Mouse (Mus musculus): ENCODE data around the gene Pde3a.

Gene Pde3a

DNA sequence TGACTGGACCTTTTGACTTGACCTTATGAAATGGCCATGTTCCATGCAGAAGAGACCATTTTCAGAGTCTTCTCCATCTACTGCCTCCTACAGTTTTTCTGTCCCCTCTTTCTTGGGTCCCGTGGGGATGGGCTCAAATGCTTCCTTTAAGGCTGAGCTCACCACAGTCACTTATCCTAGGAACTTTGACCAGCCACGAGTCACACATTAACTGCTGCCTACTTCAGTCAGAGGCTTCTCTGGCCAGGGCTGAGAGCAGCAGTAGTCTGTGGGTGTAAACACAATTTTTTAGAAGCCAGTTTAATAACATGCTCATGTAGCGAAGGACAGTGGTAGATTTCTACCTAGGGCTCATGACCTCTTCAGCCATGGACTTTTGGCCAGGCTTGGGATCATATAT, 79.0 kb downstream of the Pde3a start:
- DNase-seq (ENCODE audit: low spot score), result no peak

DNA sequence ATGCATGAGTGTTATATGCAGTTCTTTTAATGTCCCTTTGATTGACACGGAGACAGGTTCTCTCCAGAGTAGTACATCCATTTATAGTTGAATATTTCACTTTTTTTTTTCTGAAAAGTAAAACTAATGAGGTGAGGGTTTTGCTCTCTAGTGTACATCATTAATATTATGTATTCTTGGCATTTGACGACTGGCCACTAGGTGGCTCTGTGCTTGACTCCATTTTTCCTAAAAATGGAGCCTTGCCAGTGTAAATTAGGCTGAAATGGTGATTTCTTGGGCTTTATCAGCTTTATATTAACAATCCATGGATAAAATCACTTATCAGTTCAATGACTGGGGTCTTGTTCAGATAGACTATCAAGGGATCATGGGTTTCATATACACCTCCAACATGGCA, 82.4 kb downstream of the Pde3a start:
- DNase-seq (ENCODE audit: low spot score), result no peak

GRCm38 (mm10) chr6:141332613-141333165, 83.6 kb downstream of the Pde3a start:
- DNase-seq (ENCODE audit: low spot score), result no peak

DNA sequence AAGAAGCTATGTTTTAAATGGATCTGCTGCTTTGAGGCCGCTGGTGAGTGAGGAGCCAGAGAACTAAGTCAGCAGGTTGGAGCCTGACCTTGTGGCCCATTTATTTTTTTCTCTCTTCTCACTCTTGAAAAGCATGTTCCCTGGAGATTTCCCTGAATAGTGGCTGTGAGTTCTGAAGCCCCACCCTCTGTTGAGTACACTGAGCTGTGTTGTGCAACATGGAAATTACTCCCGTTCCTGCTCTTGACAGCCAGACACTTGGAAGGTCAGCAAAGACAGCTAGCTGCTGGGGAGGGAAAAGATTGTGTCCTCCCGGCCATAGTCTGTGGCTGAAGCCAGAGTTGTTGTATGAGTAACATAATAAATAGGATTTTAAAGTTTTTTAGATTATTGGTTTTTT, 84.2 kb downstream of the Pde3a start:
- no peak for DNase-seq (ENCODE audit: low spot score)

GRCm38 (mm10) chr6:141335878-141336277, 86.8 kb downstream of the Pde3a start:
- DNase-seq (ENCODE audit: low spot score), result no peak

DNA sequence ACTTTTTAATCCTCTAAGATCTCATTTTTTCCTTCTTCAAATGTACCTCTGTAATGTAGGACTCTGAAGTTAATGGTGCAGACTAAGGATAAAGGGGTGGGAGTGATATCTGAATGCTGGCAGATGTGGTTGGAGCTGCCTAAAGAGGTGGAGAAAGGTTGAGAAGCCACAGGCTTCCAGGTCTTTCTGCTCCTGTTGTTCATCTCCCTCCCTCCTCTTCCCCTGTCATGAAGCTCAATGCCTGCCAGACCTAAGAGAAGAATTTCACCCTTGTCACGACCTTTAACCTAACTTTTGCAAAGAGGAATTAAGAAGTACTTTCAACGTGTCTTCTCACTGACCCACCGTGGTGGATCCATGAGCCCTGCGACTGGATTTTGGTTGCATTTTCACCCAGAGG, 87.4 kb downstream of the Pde3a start:
- no peak for DNase-seq (ENCODE audit: low spot score)

- DNase-seq (ENCODE audit: low spot score), result no peak
These were observed 88.6 kb downstream of the Pde3a start for GRCm38 (mm10) chr6:141337673-141338072.

- DNase-seq (ENCODE audit: low spot score), result no peak
These were observed 92.3 kb downstream of the Pde3a start for GRCm38 (mm10) chr6:141341385-141341784.

DNA sequence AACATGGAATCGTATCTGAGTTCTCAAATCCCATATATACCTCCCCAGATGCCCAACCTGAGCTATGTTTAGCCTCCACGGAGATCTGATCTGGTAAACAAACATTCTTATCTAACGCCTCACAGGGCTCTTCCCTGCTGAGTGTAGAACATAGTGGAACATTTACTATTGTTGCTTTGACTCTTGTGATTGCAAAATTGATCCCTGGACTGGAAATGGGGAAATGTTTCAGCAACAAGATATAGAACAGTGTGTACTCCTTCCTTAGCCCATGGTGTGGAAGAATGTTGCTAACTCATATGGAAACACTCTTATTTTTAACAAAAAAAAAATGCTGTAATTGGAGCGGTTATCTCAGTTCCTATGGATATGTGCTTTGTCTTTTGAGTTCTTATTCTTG, 98.8 kb downstream of the Pde3a start:
- no peak for DNase-seq (ENCODE audit: low spot score)

DNA sequence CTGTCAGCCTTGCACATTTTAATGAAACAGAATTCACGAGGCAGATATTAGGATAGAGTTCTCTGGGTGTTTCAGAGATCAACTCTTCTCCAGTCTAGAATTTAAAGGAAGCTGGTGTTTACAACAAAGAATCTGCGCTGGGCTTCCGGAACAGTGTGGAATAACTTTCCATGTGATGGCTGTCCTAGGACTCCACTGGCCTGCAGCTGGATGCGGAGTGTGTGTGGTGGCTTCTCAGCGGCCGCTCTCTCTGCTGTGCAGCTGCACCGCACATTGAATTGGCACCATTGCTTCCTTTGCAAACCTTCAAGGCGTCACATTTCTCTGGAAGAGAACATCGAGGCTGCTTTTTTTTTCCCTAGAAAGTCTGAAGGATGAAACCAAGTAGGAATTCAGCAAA, 99.5 kb downstream of the Pde3a start:
- DNase-seq (ENCODE audit: low spot score), result no peak

- DNase-seq (ENCODE audit: low spot score), result no peak
These were observed 101.2 kb downstream of the Pde3a start for GRCm38 (mm10) chr6:141350261-141350660.

- DNase-seq (ENCODE audit: low spot score), result no peak
These were observed 103.2 kb downstream of the Pde3a start for GRCm38 (mm10) chr6:141352277-141352676.

DNA sequence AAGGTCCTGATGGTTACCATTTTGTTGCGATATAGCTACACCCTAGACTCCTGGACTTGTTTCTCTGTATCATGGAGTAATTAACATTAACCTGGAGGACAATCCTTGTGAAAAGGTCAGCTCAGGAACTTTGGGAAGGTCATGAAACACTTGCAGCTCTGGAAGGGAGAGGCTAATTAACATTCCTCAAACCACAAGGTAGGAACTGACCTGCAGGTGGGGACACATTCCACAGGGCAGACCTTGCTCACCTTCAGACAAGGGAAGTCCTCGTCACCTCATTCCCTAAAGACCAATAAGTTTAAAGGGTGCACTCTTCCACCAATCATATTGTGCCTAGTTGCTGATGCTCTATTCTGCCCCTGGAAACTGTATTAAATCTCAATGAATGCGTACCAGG, 114.6 kb downstream of the Pde3a start:
- DNase-seq (ENCODE audit: low spot score), result no peak

- no peak for DNase-seq (ENCODE audit: low spot score)
These were observed 118.0 kb downstream of the Pde3a start for GRCm38 (mm10) chr6:141367037-141367436.

- no peak for DNase-seq (ENCODE audit: low spot score)
These were observed 123.6 kb downstream of the Pde3a start for GRCm38 (mm10) chr6:141372697-141373096.

DNA sequence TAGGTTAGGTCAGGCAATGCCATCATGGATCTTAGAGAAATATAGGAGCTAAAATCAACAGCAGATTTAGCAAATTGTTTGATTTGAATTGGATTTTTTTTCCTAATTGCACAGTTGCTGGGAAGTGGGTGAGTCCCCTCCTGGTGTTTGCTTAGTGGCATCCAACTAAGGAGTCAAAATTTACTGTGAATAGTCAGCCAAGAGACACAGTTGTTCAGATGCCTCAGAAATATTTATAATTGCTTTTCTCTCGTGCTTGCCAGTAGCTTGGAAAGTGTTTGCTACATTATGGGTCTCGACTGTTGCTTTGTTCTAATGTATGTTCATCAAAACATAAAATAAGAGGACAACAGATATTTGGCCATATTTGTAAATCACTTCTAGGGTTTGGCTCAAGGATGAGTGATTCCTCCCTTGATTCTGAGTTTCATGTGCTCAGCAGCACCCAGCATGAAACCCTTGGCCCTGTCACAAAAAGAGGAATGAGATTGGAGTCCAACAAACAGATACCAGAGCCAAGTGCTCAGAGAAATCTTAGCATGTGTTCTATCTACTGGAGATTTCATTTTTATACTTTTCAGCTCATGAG, 125.5 kb downstream of the Pde3a start:
- DNase-seq (ENCODE audit: low spot score), result no peak

GRCm38 (mm10) chr6:141375155-141375554, 126.1 kb downstream of the Pde3a start:
- no peak for DNase-seq (ENCODE audit: low spot score)

- no peak for DNase-seq (ENCODE audit: low spot score)
These were observed 131.9 kb downstream of the Pde3a start for GRCm38 (mm10) chr6:141380927-141381326.

- DNase-seq (ENCODE audit: low spot score), result no peak
These were observed 132.4 kb downstream of the Pde3a start for GRCm38 (mm10) chr6:141381473-141381872.

DNA sequence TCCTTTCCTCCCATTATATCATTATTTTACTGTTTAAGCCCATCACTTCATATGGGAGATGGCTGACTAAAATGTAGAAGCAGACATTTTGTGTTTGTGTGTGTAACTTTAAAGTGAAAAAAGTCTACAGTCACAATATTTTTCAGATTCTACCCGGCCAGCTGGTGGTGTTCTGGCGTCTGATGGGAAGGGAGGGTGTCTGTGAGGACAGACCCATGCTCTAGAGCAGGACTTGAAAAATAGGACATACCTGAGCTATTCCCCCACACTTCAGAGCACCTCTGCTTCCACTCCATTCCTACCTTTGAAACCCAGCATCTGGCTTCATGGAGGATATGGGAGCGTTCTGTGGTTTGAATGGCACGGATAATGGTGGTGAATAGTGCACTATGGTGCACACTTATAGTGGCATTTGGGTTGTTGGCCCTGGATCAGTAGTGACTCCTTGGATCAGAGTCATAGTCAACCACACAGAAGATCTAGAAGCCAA, 132.9 kb downstream of the Pde3a start:
- DNase-seq (ENCODE audit: low spot score), result no peak

DNA sequence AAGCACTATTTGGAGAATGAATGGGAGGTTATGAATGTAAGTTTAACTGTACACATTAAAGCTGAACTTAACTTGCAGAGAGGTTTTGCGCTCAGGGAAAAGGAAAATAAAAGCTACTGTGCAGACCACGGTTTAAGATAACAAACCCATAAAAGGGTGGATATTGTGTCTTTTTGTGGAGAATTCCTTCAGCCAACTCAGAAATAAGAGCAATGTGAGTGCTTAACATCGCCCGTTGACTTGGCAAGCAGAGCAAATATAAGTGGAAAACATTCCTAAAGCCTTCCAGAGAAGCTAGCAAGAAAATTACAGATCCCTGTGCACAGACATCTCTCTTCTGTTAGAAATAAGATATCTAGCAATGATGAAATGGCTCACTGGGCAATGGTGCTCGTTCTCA, 139.0 kb downstream of the Pde3a start:
- DNase-seq (ENCODE audit: low spot score), result no peak

DNA sequence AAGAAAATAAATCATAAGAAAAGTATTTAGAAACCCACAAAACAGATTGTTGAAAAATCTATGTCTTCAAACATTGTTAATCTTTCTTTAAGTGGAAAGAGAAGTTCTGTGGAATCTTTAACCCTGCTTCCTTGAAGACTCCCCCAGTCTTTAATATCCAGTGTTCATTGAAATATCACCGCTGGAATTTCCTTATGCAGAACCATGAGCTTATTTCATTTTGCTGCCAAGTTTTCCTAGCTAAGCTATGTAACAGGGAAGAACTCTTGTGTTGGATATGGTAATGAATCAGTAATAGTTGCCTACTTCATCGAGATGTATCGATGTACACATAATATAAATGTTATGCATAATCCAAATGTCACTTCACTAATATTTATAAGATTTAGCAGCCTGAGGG, 146.9 kb downstream of the Pde3a start:
- no peak for DNase-seq (ENCODE audit: low spot score)

- DNase-seq (ENCODE audit: low spot score), result no peak
These were observed 150.3 kb downstream of the Pde3a start for GRCm38 (mm10) chr6:141399411-141399810.

- no peak for DNase-seq (ENCODE audit: low spot score)
These were observed 154.9 kb downstream of the Pde3a start for GRCm38 (mm10) chr6:141403943-141404342.
